Mouse (Mus musculus): ENCODE data around the gene Pdcd1lg2. TPM values are rescaled to one million over a fixed set of nuclear protein-coding genes. Genes with fewer than 3 reads are reported as not detected.

Pdcd1lg2 gene
- polyA plus RNA-seq, 1 experiment from 2014 or later = not detected

DNA sequence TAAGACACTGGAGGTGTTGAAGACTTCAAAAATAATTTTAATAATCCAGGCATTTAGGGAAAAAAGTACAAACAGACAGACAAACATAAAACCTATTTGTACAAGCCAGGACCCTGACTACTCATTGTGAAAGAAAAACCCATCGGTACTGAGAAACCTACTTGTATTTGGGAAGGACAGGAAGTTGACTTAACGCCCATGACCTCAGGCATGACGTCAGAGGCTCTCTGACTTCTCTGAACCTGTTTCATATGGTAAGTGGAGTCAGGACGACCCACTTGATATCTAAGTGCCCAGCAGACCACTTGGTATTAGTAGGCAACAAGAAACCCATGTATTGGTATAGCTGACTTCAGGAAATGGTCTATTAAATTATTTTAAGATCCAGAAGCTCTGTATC is 19.4 kb upstream of the Pdcd1lg2 start:
- Histone ChIP-seq H3K4me1 (ENCODE audit: control insufficient read depth, insufficient read depth, low read length) (no peaks in the 10 kb centered on the region), H3K4me2 (ENCODE audit: low read depth, low read length) (no peak overlapping the region), H3K27ac (ENCODE audit: low read length) (no peak overlapping the region), H3K9me3 (replicated peaks; ENCODE audit: control insufficient read depth, low read length) (no peaks in the 10 kb centered on the region), H3K36me3 (ENCODE audit: control insufficient read depth, insufficient read depth, low read length) (no peaks in the 10 kb centered on the region), H3K4me3 (replicated peaks; ENCODE audit: low read length) (no peak overlapping the region), H3K9ac (ENCODE audit: low read length) (no peak overlapping the region), H3K27me3 (ENCODE audit: control insufficient read depth, insufficient read depth, low read length) (no peaks in the 10 kb centered on the region)
- ATAC-seq (ENCODE audit: insufficient read depth, low FRiP score) = no peak
- WGBS = 61% methylated on average over 4 of the region's 4 CpGs

DNA sequence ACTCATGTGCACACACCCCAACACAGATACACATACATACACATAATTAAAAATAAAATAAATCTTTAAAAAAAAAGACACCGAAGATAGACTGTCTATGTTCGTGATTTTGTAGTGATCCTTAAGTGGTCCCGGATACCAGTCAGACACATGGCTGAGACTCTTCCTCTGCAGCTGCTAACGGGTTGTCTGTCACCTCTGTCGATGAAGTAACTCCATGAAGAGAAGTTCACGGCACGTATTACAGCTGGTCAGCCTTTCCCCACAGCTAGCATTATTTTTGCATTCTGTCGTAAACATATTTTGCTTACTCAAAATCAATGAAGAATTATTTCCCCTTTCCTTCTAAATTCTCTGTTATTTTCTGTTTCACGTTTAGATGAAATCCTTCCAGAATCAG is 17.4 kb upstream of the Pdcd1lg2 start:
- no peak overlapping the region for H3K9ac ChIP-seq (ENCODE audit: low read length)
- no peaks in the 10 kb centered on the region for H3K36me3 ChIP-seq (ENCODE audit: control insufficient read depth, insufficient read depth, low read length)
- no peaks in the 10 kb centered on the region for H3K4me1 ChIP-seq (ENCODE audit: control insufficient read depth, insufficient read depth, low read length)
- no peak for ATAC-seq (ENCODE audit: insufficient read depth, low FRiP score)
- 83% methylated on average over 9 of the region's 9 CpGs for WGBS
- no peak overlapping the region for H3K27ac ChIP-seq (ENCODE audit: low read length)
- H3K9me3 ChIP-seq (replicated peaks; ENCODE audit: control insufficient read depth, low read length) = 0 out of 2 replicates have a peak, but pooled peaks cover 4% of the 10 kb centered on the region
- no peaks in the 10 kb centered on the region for H3K27me3 ChIP-seq (ENCODE audit: control insufficient read depth, insufficient read depth, low read length)
- no peak overlapping the region for H3K4me2 ChIP-seq (ENCODE audit: low read depth, low read length)
- no peak overlapping the region for H3K4me3 ChIP-seq (replicated peaks; ENCODE audit: low read length)

DNA sequence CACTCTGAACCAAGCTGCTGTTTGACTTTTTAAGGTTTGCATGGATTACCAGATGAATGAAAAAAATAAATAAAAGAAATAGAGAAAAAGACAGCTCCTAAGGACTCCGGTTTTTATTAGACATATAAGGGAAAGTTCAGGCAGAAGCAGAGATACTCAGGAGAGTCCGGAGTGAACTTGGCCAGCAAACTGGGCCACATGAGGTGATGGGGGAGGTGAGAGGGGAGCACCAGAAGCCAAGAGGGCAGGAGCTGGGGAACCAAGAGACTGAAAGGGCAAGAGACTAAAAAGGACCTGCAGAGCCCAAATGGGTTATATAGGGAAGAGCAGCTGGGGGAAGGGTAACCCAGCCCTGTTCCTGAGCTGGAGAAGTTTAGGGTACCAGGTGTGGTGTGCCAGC is 16.0 kb upstream of the Pdcd1lg2 start:
- H3K36me3 ChIP-seq (ENCODE audit: control insufficient read depth, insufficient read depth, low read length) = no peaks in the 10 kb centered on the region
- no peak overlapping the region for H3K9ac ChIP-seq (ENCODE audit: low read length)
- no peak overlapping the region for H3K4me3 ChIP-seq (replicated peaks; ENCODE audit: low read length)
- ATAC-seq (ENCODE audit: insufficient read depth, low FRiP score) = no peak
- 0 out of 2 replicates have a peak, but pooled peaks cover 6% of the 10 kb centered on the region for H3K9me3 ChIP-seq (replicated peaks; ENCODE audit: control insufficient read depth, low read length)
- H3K4me2 ChIP-seq (ENCODE audit: low read depth, low read length) = no peak overlapping the region
- H3K27ac ChIP-seq (ENCODE audit: low read length) = no peak overlapping the region
- WGBS = 90% methylated on average over 2 of the region's 2 CpGs
- H3K27me3 ChIP-seq (ENCODE audit: control insufficient read depth, insufficient read depth, low read length) = no peaks in the 10 kb centered on the region
- H3K4me1 ChIP-seq (ENCODE audit: control insufficient read depth, insufficient read depth, low read length) = no peaks in the 10 kb centered on the region

DNA sequence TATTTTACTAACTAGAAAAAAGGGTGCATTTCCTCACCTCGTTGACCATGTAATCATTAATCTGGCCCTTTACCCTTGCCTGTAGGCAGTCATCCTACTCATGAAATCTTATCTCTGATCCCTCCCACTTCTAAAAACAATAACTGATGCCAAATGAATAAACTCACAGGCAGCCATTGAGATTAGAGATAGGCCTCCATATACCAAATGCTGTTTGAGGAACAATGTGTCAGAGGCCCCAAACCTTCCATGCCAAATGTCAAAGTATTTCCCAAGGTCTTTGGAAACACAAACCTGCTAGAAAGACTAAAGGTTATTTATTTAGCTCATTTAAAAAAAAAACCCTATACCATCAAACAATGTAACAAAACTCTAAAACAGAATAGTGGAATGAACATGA is 14.4 kb upstream of the Pdcd1lg2 start:
- WGBS = 52% methylated on average over 1 of the region's 1 CpGs

DNA sequence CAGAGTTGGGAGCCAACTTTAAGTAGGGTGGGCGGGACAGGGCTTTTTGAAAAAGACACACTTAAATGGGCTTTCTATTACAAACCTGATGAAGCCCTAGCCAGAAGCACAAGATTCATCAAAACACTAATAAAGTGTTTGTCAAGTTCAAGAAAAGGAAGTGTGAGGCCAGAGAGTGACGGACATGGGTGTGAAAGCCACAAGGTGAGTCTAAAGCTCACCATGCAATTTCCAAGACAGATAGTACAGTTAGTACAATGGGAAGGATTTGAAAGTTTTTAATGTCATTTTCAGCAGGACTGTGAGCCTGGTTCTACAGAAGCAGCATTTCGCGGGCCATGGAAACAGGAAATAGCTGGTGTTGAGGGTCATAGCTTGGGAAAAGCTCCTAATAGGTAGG is 10.9 kb upstream of the Pdcd1lg2 start:
- Histone ChIP-seq H3K36me3 (ENCODE audit: control insufficient read depth, insufficient read depth, low read length) (no peaks in the 10 kb centered on the region), H3K4me3 (replicated peaks; ENCODE audit: low read length) (no peak overlapping the region), H3K27me3 (ENCODE audit: control insufficient read depth, insufficient read depth, low read length) (no peaks in the 10 kb centered on the region), H3K9ac (ENCODE audit: low read length) (no peak overlapping the region), H3K9me3 (replicated peaks; ENCODE audit: control insufficient read depth, low read length) (0 out of 2 replicates have a peak, but pooled peaks cover 6% of the 10 kb centered on the region), H3K4me2 (ENCODE audit: low read depth, low read length) (no peak overlapping the region), H3K27ac (ENCODE audit: low read length) (no peak overlapping the region), H3K4me1 (ENCODE audit: control insufficient read depth, insufficient read depth, low read length) (no peaks in the 10 kb centered on the region)
- WGBS = 80% methylated on average over 4 of the region's 4 CpGs
- no peak for ATAC-seq (ENCODE audit: insufficient read depth, low FRiP score)

More for the DNA sequence above, 14.4 kb upstream of the Pdcd1lg2 start:
- Histone ChIP-seq H3K9me3 (replicated peaks; ENCODE audit: control insufficient read depth, low read length) (0 out of 2 replicates have a peak, but pooled peaks cover 6% of the 10 kb centered on the region), H3K27me3 (ENCODE audit: control insufficient read depth, insufficient read depth, low read length) (no peaks in the 10 kb centered on the region), H3K4me1 (ENCODE audit: control insufficient read depth, insufficient read depth, low read length) (no peaks in the 10 kb centered on the region), H3K36me3 (ENCODE audit: control insufficient read depth, insufficient read depth, low read length) (no peaks in the 10 kb centered on the region), H3K27ac (ENCODE audit: low read length) (no peak overlapping the region), H3K4me2 (ENCODE audit: low read depth, low read length) (no peak overlapping the region), H3K9ac (ENCODE audit: low read length) (no peak overlapping the region), H3K4me3 (replicated peaks; ENCODE audit: low read length) (no peak overlapping the region)
- no peak for ATAC-seq (ENCODE audit: insufficient read depth, low FRiP score)

DNA sequence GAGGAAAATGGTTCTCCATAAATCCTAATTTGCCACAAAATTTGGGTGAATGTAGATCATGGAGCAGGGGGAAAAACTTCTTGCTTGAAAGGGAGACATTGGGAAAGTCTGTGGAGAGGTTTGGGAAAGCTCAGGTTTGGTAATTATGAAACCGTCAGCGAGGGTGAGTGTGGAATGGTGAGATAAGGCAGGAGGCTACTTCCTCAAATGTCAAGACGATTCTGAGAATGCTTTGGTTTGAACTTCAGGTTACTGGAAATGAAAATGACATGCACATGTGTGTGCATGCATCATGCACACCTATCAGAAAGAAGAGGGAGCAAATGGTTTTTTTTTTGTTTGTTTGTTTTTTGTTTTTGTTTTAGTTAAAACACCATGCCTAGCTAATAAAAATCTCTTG is 10.3 kb upstream of the Pdcd1lg2 start:
- H3K4me2 ChIP-seq (ENCODE audit: low read depth, low read length) = no peak overlapping the region
- no peak overlapping the region for H3K4me3 ChIP-seq (replicated peaks; ENCODE audit: low read length)
- no peaks in the 10 kb centered on the region for H3K4me1 ChIP-seq (ENCODE audit: control insufficient read depth, insufficient read depth, low read length)
- H3K9ac ChIP-seq (ENCODE audit: low read length) = no peak overlapping the region
- H3K27ac ChIP-seq (ENCODE audit: low read length) = no peak overlapping the region
- 73% methylated on average over 3 of the region's 3 CpGs for WGBS
- no peaks in the 10 kb centered on the region for H3K27me3 ChIP-seq (ENCODE audit: control insufficient read depth, insufficient read depth, low read length)
- no peak for ATAC-seq (ENCODE audit: insufficient read depth, low FRiP score)
- no peaks in the 10 kb centered on the region for H3K36me3 ChIP-seq (ENCODE audit: control insufficient read depth, insufficient read depth, low read length)
- H3K9me3 ChIP-seq (replicated peaks; ENCODE audit: control insufficient read depth, low read length) = 0 out of 2 replicates have a peak, but pooled peaks cover 6% of the 10 kb centered on the region

- H3K36me3 ChIP-seq (ENCODE audit: control insufficient read depth, insufficient read depth, low read length) = no peaks in the 10 kb centered on the region
- H3K27me3 ChIP-seq (ENCODE audit: control insufficient read depth, insufficient read depth, low read length) = no peaks in the 10 kb centered on the region
- H3K27ac ChIP-seq (ENCODE audit: low read length) = no peak overlapping the region
- H3K4me1 ChIP-seq (ENCODE audit: control insufficient read depth, insufficient read depth, low read length) = no peaks in the 10 kb centered on the region
- H3K4me3 ChIP-seq (replicated peaks; ENCODE audit: low read length) = no peak overlapping the region
- H3K9ac ChIP-seq (ENCODE audit: low read length) = no peak overlapping the region
- no peak for ATAC-seq (ENCODE audit: insufficient read depth, low FRiP score)
- 0 out of 2 replicates have a peak, but pooled peaks cover 6% of the 10 kb centered on the region for H3K9me3 ChIP-seq (replicated peaks; ENCODE audit: control insufficient read depth, low read length)
- WGBS = 91% methylated on average over 4 of the region's 4 CpGs
- no peak overlapping the region for H3K4me2 ChIP-seq (ENCODE audit: low read depth, low read length)
Measured at GRCm38 (mm10) chr19:29402621-29403020, 8.1 kb upstream of the Pdcd1lg2 start.

DNA sequence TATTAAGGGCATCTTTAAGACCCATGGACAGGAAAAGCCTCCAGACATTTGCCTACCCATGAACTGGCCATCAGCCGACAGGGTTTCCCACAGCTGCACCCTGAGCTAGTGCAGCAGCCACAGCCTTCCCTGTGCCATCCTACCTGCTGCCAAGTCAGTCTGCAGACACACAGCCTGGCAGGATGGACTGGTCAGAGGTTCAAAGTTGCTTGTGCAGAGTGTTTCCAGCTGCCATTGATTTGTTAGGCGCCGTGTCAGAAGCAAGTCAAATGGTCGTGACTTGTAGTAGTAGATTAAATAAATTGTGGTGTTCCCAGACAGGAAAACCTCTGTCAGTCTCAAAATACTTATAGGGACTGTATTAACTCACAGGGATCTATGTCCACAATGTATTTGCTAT is 7.5 kb upstream of the Pdcd1lg2 start:
- Histone ChIP-seq H3K4me2 (ENCODE audit: low read depth, low read length) (no peak overlapping the region), H3K9me3 (replicated peaks; ENCODE audit: control insufficient read depth, low read length) (0 out of 2 replicates have a peak, but pooled peaks cover 3% of the 10 kb centered on the region), H3K4me1 (ENCODE audit: control insufficient read depth, insufficient read depth, low read length) (no peaks in the 10 kb centered on the region), H3K36me3 (ENCODE audit: control insufficient read depth, insufficient read depth, low read length) (no peaks in the 10 kb centered on the region), H3K9ac (ENCODE audit: low read length) (no peak overlapping the region), H3K27ac (ENCODE audit: low read length) (no peak overlapping the region), H3K27me3 (ENCODE audit: control insufficient read depth, insufficient read depth, low read length) (no peaks in the 10 kb centered on the region), H3K4me3 (replicated peaks; ENCODE audit: low read length) (no peak overlapping the region)
- 79% methylated on average over 4 of the region's 4 CpGs for whole genome bisulfite sequencing
- no peak for ATAC-seq (ENCODE audit: insufficient read depth, low FRiP score)

DNA sequence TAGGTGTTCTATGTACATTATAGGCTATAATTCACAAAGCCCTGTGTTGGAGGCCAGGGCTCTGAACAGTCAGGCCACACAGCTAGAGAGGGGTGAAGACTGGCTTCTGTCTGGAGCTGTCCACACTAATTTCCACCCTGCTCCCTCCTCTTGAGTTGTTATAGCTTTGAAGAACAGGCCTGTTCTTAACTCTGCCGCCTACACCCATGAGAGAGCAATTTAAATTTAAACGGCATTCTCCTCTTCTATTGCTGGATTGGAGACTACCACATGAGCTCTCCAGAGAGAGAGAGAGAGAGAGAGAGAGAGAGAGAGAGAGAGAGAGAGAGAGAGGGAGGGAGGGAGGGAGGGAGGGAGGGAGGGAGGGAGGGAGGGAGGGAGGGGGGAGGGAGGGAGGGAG is 5.3 kb upstream of the Pdcd1lg2 start:
- no peak overlapping the region for H3K9ac ChIP-seq (ENCODE audit: low read length)
- ATAC-seq (ENCODE audit: insufficient read depth, low FRiP score) = no peak
- H3K27me3 ChIP-seq (ENCODE audit: control insufficient read depth, insufficient read depth, low read length) = no peaks in the 10 kb centered on the region
- no peak overlapping the region for H3K4me2 ChIP-seq (ENCODE audit: low read depth, low read length)
- 69% methylated on average over 2 of the region's 2 CpGs for WGBS
- H3K9me3 ChIP-seq (replicated peaks; ENCODE audit: control insufficient read depth, low read length) = no peaks in the 10 kb centered on the region
- H3K4me1 ChIP-seq (ENCODE audit: control insufficient read depth, insufficient read depth, low read length) = no peaks in the 10 kb centered on the region
- no peaks in the 10 kb centered on the region for H3K36me3 ChIP-seq (ENCODE audit: control insufficient read depth, insufficient read depth, low read length)
- no peak overlapping the region for H3K4me3 ChIP-seq (replicated peaks; ENCODE audit: low read length)
- no peak overlapping the region for H3K27ac ChIP-seq (ENCODE audit: low read length)
